Mouse (Mus musculus) liver, adult 2 months (tissue): ENCODE data around the gene Ocm.

Source experiments
- CTCF ChIP-seq: fragments of 200-500 bp; IDR thresholded peaks from 2 replicates; pipeline ENCODE4 v1.5.1; 2011; ENCODE audit warnings: low read depth, low read length, control low read depth
- POLR2A ChIP-seq: fragments of 200-500 bp; IDR thresholded peaks from 2 replicates; pipeline ENCODE4 v1.6.1; 2011; ENCODE audit warnings: low read length, control low read depth; ENCODE audit not compliant: insufficient read depth; ENCODE audit errors: extremely low read depth

- no peak for TF ChIP-seq POLR2A
- TF ChIP-seq CTCF = no peak
These were observed 13.4 kb upstream of the Ocm start for GRCm38 (mm10) chr5:144039886-144040285.
